In the genomic region with DNA sequence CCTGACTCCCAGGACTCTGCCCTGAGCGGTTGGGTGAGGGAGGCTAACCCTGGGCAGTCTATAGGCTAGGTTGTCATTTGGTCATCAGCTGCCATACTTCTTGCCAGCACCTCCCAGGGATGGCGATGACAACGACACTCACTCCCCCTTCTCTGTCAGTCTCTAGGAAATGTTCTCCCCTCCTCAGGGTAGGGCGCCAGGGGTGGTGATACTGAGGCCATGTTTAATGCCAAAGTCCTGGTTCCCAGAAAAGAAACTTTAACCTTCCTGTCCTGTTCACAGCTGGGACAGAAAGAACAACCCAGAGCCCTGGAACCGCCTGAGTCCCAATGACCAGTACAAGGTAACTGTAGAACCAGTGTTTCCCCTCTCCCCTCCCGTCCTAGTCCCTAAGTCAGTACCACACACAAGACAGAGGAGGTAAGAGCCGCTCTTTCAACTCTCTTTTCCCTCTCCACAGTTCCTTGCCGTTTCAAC, we compare ENCODE assay signal across 8 mouse cellular contexts. TPM values are rescaled to one million over a fixed set of nuclear protein-coding genes. Genes with fewer than 3 reads are reported as not detected.
DNase-seq lines count a peak whose midpoint lies in the region; ATAC-seq and TF ChIP-seq lines count a peak whose summit lies in the region.

No protein-coding gene starts in this region.

- peak overlapping the region; percentile 9; the same call in 1 of the 2 replicates for H3K9ac ChIP-seq in forebrain, embryonic 12.5 days
- H3K9ac ChIP-seq in forebrain, embryonic 16.5 days (replicated peaks; ENCODE audit: low read depth, low read length), result no peak overlapping the region
- H3K9ac ChIP-seq in kidney, postnatal 0 days (ENCODE audit: low read depth, low read length), result peak overlapping the region; percentile 42; the same call in 1 of the 2 replicates
- H3K9ac ChIP-seq in intestine, embryonic 14.5 days (ENCODE audit: low read length), result peak overlapping the region; percentile 8; the same call in 1 of the 2 replicates
- H3K9ac ChIP-seq in midbrain, embryonic 15.5 days, result no peak overlapping the region

- DNase-seq in kidney, postnatal 0 days (ENCODE audit: low spot score), result no peak
- no peak for DNase-seq in kidney, postnatal 36 days
- no peak for DNase-seq in intestine, embryonic 14.5 days (ENCODE audit: low spot score)
- no peak for DNase-seq in B cell, adult 2 months
- no peak for DNase-seq in cerebellum, adult 11-12 months

- H3K9me3 ChIP-seq in forebrain, embryonic 12.5 days, result no peaks in the 10 kb centered on the region
- H3K9me3 ChIP-seq in forebrain, embryonic 16.5 days (ENCODE audit: control insufficient read depth, low read length), result no peaks in the 10 kb centered on the region
- no peaks in the 10 kb centered on the region for H3K9me3 ChIP-seq in kidney, postnatal 0 days (replicated peaks; ENCODE audit: low read length)
- no peaks in the 10 kb centered on the region for H3K9me3 ChIP-seq in intestine, embryonic 14.5 days (ENCODE audit: control insufficient read depth, low read length)
- no peaks in the 10 kb centered on the region for H3K9me3 ChIP-seq in midbrain, embryonic 15.5 days

- H3K27ac ChIP-seq in forebrain, embryonic 12.5 days, result peak overlapping the region; percentile 63; the same call in 1 of the 2 replicates
- no peak overlapping the region for H3K27ac ChIP-seq in forebrain, embryonic 16.5 days (ENCODE audit: low read length)
- H3K27ac ChIP-seq in kidney, postnatal 0 days, result peak overlapping the region; percentile 65; the same call in 1 of the 2 replicates
- no peak overlapping the region; the same call in 1 of the 2 replicates for H3K27ac ChIP-seq in intestine, embryonic 14.5 days (ENCODE audit: low read depth)
- no peak overlapping the region for H3K27ac ChIP-seq in midbrain, embryonic 15.5 days

- no peak overlapping the region for H3K4me3 ChIP-seq in forebrain, embryonic 12.5 days (replicated peaks)
- no peak overlapping the region for H3K4me3 ChIP-seq in forebrain, embryonic 16.5 days (replicated peaks; ENCODE audit: low read length)
- peak overlapping the region; percentile 3; the same call in 1 of the 2 replicates for H3K4me3 ChIP-seq in kidney, postnatal 0 days (replicated peaks; ENCODE audit: low read depth, low read length)
- no peak overlapping the region for H3K4me3 ChIP-seq in intestine, embryonic 14.5 days (ENCODE audit: low read depth, low read length)
- no peak overlapping the region for H3K4me3 ChIP-seq in midbrain, embryonic 15.5 days

- peak overlapping the region; percentile 31 for H3K4me2 ChIP-seq in forebrain, embryonic 12.5 days
- no peak overlapping the region for H3K4me2 ChIP-seq in forebrain, embryonic 16.5 days (ENCODE audit: low read length)
- H3K4me2 ChIP-seq in kidney, postnatal 0 days (ENCODE audit: low read length), result peak overlapping the region; percentile 54
- peak overlapping the region; percentile 33 for H3K4me2 ChIP-seq in intestine, embryonic 14.5 days (ENCODE audit: low read length)
- H3K4me2 ChIP-seq in midbrain, embryonic 15.5 days, result peak overlapping the region; percentile 15; the same call in 1 of the 2 replicates

- H3K36me3 ChIP-seq in forebrain, embryonic 12.5 days (replicated peaks), result peaks cover 36% of the 10 kb centered on the region
- peaks cover 2% of the 10 kb centered on the region; the same call in 1 of the 2 replicates for H3K36me3 ChIP-seq in forebrain, embryonic 16.5 days (ENCODE audit: control insufficient read depth, insufficient read depth)
- H3K36me3 ChIP-seq in kidney, postnatal 0 days (ENCODE audit: insufficient read depth, low read length), result peaks cover 18% of the 10 kb centered on the region; the same call in 1 of the 2 replicates
- H3K36me3 ChIP-seq in intestine, embryonic 14.5 days (ENCODE audit: control insufficient read depth, insufficient read depth, low read length), result peaks cover 27% of the 10 kb centered on the region
- no peaks in the 10 kb centered on the region for H3K36me3 ChIP-seq in midbrain, embryonic 15.5 days (replicated peaks)

- H3K4me1 ChIP-seq in forebrain, embryonic 12.5 days, result peaks cover 74% of the 10 kb centered on the region
- H3K4me1 ChIP-seq in forebrain, embryonic 16.5 days (replicated peaks; ENCODE audit: control insufficient read depth, insufficient read depth, low read length), result peaks cover 40% of the 10 kb centered on the region
- peaks cover 32% of the 10 kb centered on the region for H3K4me1 ChIP-seq in kidney, postnatal 0 days (replicated peaks; ENCODE audit: insufficient read depth, low read length)
- peaks cover 35% of the 10 kb centered on the region for H3K4me1 ChIP-seq in intestine, embryonic 14.5 days (replicated peaks; ENCODE audit: control insufficient read depth, insufficient read depth, low read length)
- H3K4me1 ChIP-seq in midbrain, embryonic 15.5 days, result peaks cover 68% of the 10 kb centered on the region

- no peak for TF ChIP-seq CTCF in kidney, postnatal 0 days (IDR thresholded peaks at IDR 0.05; ENCODE audit: low read depth)

- peaks cover 71% of the 10 kb centered on the region for H3K27me3 ChIP-seq in forebrain, embryonic 12.5 days
- peaks cover 13% of the 10 kb centered on the region for H3K27me3 ChIP-seq in forebrain, embryonic 16.5 days (replicated peaks; ENCODE audit: control insufficient read depth, insufficient read depth, low read length)
- peaks cover 27% of the 10 kb centered on the region for H3K27me3 ChIP-seq in kidney, postnatal 0 days (ENCODE audit: insufficient read depth, low read length)
- peaks cover 51% of the 10 kb centered on the region for H3K27me3 ChIP-seq in intestine, embryonic 14.5 days (replicated peaks; ENCODE audit: control insufficient read depth, insufficient read depth, low read length)
- peaks cover 16% of the 10 kb centered on the region; the same call in 1 of the 2 replicates for H3K27me3 ChIP-seq in midbrain, embryonic 15.5 days (replicated peaks)

- no peak for ATAC-seq in forebrain, embryonic 12.5 days (ENCODE audit: low FRiP score)
- no peak for ATAC-seq in forebrain, embryonic 16.5 days
- ATAC-seq in kidney, postnatal 0 days (replicated peaks; ENCODE audit: low FRiP score, low read depth), result no peak
- no peak for ATAC-seq in intestine, embryonic 14.5 days (replicated peaks; ENCODE audit: low FRiP score, low TSS enrichment, low read depth)
- ATAC-seq in midbrain, embryonic 15.5 days (replicated peaks), result no peak

- 14% methylated on average over 8 of the region's 8 CpGs for WGBS in forebrain, embryonic 12.5 days
- WGBS in forebrain, embryonic 16.5 days, result 31% methylated on average over 8 of the region's 8 CpGs
- 25% methylated on average over 8 of the region's 8 CpGs for WGBS in kidney, postnatal 0 days
- WGBS in intestine, embryonic 14.5 days, result 23% methylated on average over 8 of the region's 8 CpGs
- 22% methylated on average over 8 of the region's 8 CpGs for WGBS in midbrain, embryonic 15.5 days

RNA-seq across cellular contexts. Expression of gene Ndufa4l2, which starts 1.3 kb away (rescaled TPM):
- polyA plus RNA-seq in forebrain, embryonic 12.5 days (2016; fragmentation: Nextera tagmentation; extraction: Ambion mirVana), result 5.9 and 9.0 TPM in 2 replicates
- polyA plus RNA-seq in forebrain, embryonic 16.5 days (2015; fragmentation: Nextera tagmentation; extraction: Ambion mirVana), result 17.6 and 21.3 TPM in 2 replicates
- polyA plus RNA-seq in kidney, postnatal 0 days (2015; fragmentation: Nextera tagmentation; extraction: Ambion mirVana), result 57.8 and 63.2 TPM in 2 replicates
- polyA plus RNA-seq in intestine, embryonic 14.5 days (2014; fragmentation: Nextera tagmentation; extraction: Ambion mirVana), result 25.9 and 28.5 TPM in 2 replicates
- 22.1 and 23.1 TPM in 2 replicates for polyA plus RNA-seq in midbrain, embryonic 15.5 days (2015; fragmentation: Nextera tagmentation; extraction: Ambion mirVana)

RNA-seq across cellular contexts. Expression of gene Shmt2, which starts 6.2 kb away (rescaled TPM):
- 103 and 105 TPM in 2 replicates for polyA plus RNA-seq in forebrain, embryonic 12.5 days (2016; fragmentation: Nextera tagmentation; extraction: Ambion mirVana)
- polyA plus RNA-seq in forebrain, embryonic 16.5 days (2015; fragmentation: Nextera tagmentation; extraction: Ambion mirVana), result 78.9 and 80.4 TPM in 2 replicates
- polyA plus RNA-seq in kidney, postnatal 0 days (2015; fragmentation: Nextera tagmentation; extraction: Ambion mirVana), result 71.1 and 76.0 TPM in 2 replicates
- 132 and 142 TPM in 2 replicates for polyA plus RNA-seq in intestine, embryonic 14.5 days (2014; fragmentation: Nextera tagmentation; extraction: Ambion mirVana)
- polyA plus RNA-seq in midbrain, embryonic 15.5 days (2015; fragmentation: Nextera tagmentation; extraction: Ambion mirVana), result 49.4 and 50.7 TPM in 2 replicates

RNA-seq across cellular contexts. Expression of gene Stac3, which starts 14.5 kb away (rescaled TPM):
- 1.2 and 1.8 TPM in 2 replicates for polyA plus RNA-seq in forebrain, embryonic 12.5 days (2016; fragmentation: Nextera tagmentation; extraction: Ambion mirVana)
- polyA plus RNA-seq in forebrain, embryonic 16.5 days (2015; fragmentation: Nextera tagmentation; extraction: Ambion mirVana), result 0.98 and 1.8 TPM in 2 replicates
- 0.16 and 0.31 TPM in 2 replicates for polyA plus RNA-seq in kidney, postnatal 0 days (2015; fragmentation: Nextera tagmentation; extraction: Ambion mirVana)
- polyA plus RNA-seq in intestine, embryonic 14.5 days (2014; fragmentation: Nextera tagmentation; extraction: Ambion mirVana), result 0.32 TPM in 1 of 2 replicates, not detected in the other
- polyA plus RNA-seq in midbrain, embryonic 15.5 days (2015; fragmentation: Nextera tagmentation; extraction: Ambion mirVana), result 1.4 and 2.4 TPM in 2 replicates

RNA-seq across cellular contexts. Expression of gene Nxph4, which starts 18.3 kb away (rescaled TPM):
- polyA plus RNA-seq in forebrain, embryonic 12.5 days (2016; fragmentation: Nextera tagmentation; extraction: Ambion mirVana), result 60.0 and 62.4 TPM in 2 replicates
- polyA plus RNA-seq in forebrain, embryonic 16.5 days (2015; fragmentation: Nextera tagmentation; extraction: Ambion mirVana), result 32.5 and 36.0 TPM in 2 replicates
- 0.93 and 1.1 TPM in 2 replicates for polyA plus RNA-seq in kidney, postnatal 0 days (2015; fragmentation: Nextera tagmentation; extraction: Ambion mirVana)
- polyA plus RNA-seq in intestine, embryonic 14.5 days (2014; fragmentation: Nextera tagmentation; extraction: Ambion mirVana), result 4.0 and 5.5 TPM in 2 replicates
- 93.7 and 114 TPM in 2 replicates for polyA plus RNA-seq in midbrain, embryonic 15.5 days (2015; fragmentation: Nextera tagmentation; extraction: Ambion mirVana)

Comparison
In these comparisons a context has a peak if more than half of its experiments do, and no peak if none do; other contexts are left out.
1. H3K27ac ChIP-seq: peak in forebrain, embryonic 12.5 days (single experiment) and kidney, postnatal 0 days (single experiment); none in forebrain, embryonic 16.5 days (single experiment), intestine, embryonic 14.5 days (single experiment) and midbrain, embryonic 15.5 days (single experiment).
2. H3K9ac ChIP-seq: peak in forebrain, embryonic 12.5 days (single experiment), kidney, postnatal 0 days (single experiment) and intestine, embryonic 14.5 days (single experiment); none in forebrain, embryonic 16.5 days (single experiment) and midbrain, embryonic 15.5 days (single experiment).